Mouse (Mus musculus): ENCODE results near the gene Gm49396. TPM values are rescaled to one million over a fixed set of nuclear protein-coding genes. Genes with fewer than 3 reads are reported as not detected.

Gene Gm49396
- total RNA-seq, 2 experiments from 2014 or later, result 2.6 to 2.9 TPM

DNA sequence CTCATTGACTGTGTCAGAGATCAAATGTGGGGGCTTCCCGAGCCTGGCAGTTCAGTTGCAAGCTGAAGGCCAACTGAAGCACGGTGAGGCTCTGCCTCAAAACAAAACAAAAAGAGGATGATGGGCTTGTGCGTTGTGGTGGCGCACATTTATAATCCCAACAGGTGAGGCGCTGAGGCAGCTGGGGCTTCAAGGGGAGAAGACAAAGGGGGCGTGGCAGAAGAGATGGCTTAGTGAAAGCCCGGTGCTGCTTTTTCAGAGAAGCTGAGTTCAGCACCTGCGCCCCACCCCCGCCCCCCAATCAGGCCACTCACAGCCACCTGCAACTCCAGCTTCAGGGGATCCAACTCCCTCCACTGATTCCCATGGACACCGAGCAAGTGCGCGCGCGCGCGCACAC, 45.3 kb downstream of the Gm49396 start:
- DNase-seq (ENCODE audit: low spot score in 2 of 2), result no peak

DNA sequence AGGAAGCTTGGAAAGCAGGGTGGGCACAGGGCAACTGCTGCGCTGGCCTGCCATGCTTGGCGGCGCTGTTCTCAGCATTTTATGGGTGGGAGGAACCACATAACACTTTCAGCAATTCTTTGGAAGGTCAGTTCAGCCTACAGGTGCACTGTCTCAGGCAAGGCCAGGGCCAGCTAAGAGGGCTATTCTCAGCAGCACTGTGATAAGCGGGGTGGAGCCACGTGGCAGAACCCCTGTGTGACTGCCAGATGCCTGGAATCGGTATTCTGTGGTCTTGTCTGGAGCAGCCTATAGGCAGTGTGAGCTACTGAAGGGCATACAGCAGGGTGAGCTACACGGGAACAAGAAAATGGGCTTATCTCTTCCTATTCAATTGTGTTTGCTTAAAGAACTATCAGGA, 46.9 kb downstream of the Gm49396 start:
- DNase-seq (ENCODE audit: low spot score in 2 of 2), result no peak

DNA sequence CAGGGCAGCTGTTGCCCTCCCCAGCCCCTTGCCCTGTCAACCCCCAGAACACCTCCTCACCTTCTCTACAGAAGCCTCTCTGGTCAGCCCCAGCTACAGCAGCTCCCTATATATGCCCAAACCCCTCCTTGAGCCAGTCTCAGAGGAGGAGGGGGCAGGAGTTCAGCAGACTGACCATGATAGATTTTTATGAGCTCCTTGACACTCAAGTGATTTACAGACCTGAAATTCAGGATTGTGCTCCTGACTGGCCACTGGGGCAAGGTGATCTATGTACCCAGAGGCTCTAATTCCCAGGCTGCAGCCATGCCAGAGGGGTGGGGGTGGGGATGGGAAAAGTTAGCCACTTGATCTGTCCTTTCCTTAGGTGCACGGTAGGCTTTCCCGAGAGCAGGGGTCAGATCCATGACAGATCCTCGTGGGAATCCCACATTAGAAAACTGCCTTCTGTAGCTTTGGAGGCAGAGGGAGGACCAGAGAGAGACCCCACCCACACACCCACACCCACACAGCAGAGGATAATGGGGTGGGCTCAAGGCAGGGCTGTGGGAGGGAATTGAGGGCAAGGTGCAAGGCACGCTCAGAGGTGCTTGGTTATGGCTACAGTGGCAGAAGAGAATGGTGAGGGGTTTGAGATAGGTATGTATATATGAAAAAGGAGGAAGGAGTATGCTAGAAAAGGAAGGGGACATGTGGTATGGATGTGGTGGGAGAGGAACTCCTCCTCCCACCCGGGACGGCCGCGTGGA, 49.7 kb downstream of the Gm49396 start, which contains the start of gene Upk1a:
Upk1a (minus strand) TSS at position 194 of the 749 bp plus-strand sequence.
- DNase-seq (ENCODE audit: low spot score in 2 of 2), result no peak

DNA sequence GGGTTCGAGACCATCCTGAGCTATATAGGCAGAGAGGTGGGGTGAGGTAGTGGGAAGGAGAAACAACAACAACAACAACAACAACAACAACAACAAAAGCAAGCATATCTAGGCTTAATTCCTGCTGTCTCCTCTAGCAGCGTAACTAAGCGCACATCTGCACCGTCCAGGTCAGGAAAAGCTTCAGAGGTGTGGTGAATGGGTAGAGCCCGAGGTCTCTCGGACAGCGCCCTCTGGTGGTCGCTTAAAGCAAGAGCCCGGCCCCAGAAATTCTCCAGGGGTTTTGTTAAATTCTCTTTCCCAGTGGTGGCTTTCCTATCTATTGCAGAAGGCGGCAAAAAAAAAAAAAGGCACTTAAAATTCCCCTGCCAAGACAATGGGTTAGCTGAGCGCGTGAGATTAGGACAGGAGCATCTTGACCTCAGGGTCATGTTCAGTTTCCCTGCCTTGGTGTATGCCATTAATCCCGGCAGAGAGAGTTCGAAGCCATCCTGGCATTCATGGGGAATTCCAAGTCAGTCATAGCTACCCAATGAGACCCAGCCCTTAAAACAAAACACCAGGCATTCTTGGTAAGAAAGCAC, 50.5 kb downstream of the Gm49396 start:
- DNase-seq (ENCODE audit: low spot score in 2 of 2), result peak in 1 of 2 experiments; percentile 52

DNA sequence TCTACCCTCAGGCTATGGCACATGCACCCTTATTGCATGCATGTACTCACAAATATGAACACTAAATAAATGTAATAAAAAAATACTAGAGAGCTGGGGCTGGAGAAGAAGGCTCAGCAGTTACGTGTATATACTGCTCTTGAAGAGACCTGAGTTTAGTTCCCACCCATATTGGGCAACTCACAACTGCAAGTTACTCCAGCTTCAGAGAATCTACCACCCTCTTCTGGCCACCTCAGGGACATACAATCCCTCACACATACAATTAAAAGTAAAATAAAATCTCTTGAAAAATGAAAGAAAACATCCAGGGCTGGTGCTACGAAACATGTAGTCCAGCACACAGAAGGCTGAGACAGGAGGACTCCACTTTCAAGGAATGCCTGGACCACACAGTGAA, 51.3 kb downstream of the Gm49396 start:
- no peak for DNase-seq (ENCODE audit: low spot score in 2 of 2)

DNA sequence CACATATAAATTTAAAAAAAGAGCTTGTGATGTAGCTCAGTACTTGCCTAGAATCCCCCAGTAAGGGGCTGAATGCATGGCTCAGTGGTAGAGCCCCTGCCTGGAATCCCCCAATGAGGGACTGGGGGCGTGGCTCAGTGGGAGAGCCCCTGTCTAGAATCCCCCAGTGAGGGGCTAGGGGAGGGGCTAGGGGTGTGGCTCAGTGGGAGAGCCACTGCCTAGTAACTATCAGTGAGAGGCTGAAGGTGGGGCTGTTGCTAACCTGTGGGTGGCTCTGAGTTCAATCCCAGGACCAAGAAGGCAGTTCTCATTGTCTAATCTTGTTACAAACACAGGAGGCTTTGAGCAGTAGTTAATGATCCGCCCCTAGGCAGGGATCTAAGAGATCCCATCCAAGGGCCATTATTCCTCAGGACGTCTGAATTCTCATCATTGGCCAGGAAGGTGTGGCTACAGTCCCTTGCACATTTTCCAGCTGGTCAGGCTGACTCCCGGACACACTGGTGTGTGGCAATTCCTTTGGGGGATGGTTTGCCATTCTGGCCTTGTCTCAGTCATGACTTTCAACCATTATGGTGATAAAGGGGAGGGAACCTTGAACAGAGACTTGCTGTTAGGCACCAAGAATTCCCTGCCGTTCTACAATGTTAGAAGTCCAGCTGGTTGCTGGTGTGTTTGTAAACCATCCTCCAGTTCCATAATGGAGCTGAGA, 52.1 kb downstream of the Gm49396 start:
- no peak for DNase-seq (ENCODE audit: low spot score in 2 of 2)

Small RNA genes within 50 kb of the gene (microRNA-seq; reads per million reads assigned to microRNA genes)
- gene Gm38670 (not detected), gene Mir3569 (not detected)

Other genes starting within 250 kb of the Gm49396 start
- 1 to 10 TPM; 2.5 to 3.8 TPM for gene Syne4, start 248.5 kb upstream of the Gm49396 start, total RNA-seq (2021)
- 1 to 10 TPM; 1.2 to 1.4 TPM for gene E130208F15Rik, start 241.6 kb upstream of the Gm49396 start, total RNA-seq (2021)
- 10 to 100 TPM; 12.0 to 13.2 TPM for gene Sdhaf1, start 239.4 kb upstream of the Gm49396 start, total RNA-seq (2021)
- 1 to 10 TPM; 3.3 to 3.8 TPM for gene Lrfn3, start 200.6 kb upstream of the Gm49396 start, total RNA-seq (2021)
- 10 to 100 TPM; 24.9 to 33.3 TPM for gene Tyrobp, start 149.6 kb upstream of the Gm49396 start, total RNA-seq (2021)
- under 1 TPM in 1 of 2 experiments, not detected in 1; 0.74 TPM for gene Hcst, start 143.5 kb upstream of the Gm49396 start, total RNA-seq (2021)
- under 1 TPM; 0.56 to 0.67 TPM for gene Nfkbid, start 141.6 kb upstream of the Gm49396 start, total RNA-seq (2021)
- 1 to 10 TPM; 3.5 to 4.2 TPM for gene Aplp1, start 117.8 kb upstream of the Gm49396 start, total RNA-seq (2021)
- under 1 TPM; 0.39 to 0.93 TPM for gene Kirrel2, start 105.7 kb upstream of the Gm49396 start, total RNA-seq (2021)
- not detected for gene Nphs1, start 105.0 kb upstream of the Gm49396 start, total RNA-seq (2021)
- gene Prodh2, start 69.7 kb upstream of the Gm49396 start, total RNA-seq (2021), result under 1 TPM in 1 of 2 experiments, not detected in 1; 0.44 TPM
- gene Arhgap33, start 28.3 kb upstream of the Gm49396 start, total RNA-seq (2021), result 1 to 10 TPM; 9.6 to 9.8 TPM
- gene Hspb6, start 11.2 kb upstream of the Gm49396 start, total RNA-seq (2021), result 100 to 1,000 TPM; 182 to 186 TPM
- 10 to 100 TPM; 10.1 to 10.4 TPM for gene Proser3, start 11.0 kb upstream of the Gm49396 start, total RNA-seq (2021)
- gene Lin37, start 3.5 kb upstream of the Gm49396 start, total RNA-seq (2021), result 10 to 100 TPM; 17.3 to 18.6 TPM
- 10 to 100 TPM; 55.6 to 62.4 TPM for gene U2af1l4, start within 50 bp of the Gm49396 start, total RNA-seq (2021)
- 100 to 1,000 TPM in 1 of 2 experiments, 10 to 100 TPM in 1; 87.0 to 103 TPM for gene Psenen, start 283 bp downstream of the Gm49396 start, total RNA-seq (2021)
- gene Igflr1, start 2.1 kb downstream of the Gm49396 start, total RNA-seq (2021), result 1 to 10 TPM; 1.5 to 1.7 TPM
- gene Kmt2b, start 25.4 kb downstream of the Gm49396 start, total RNA-seq (2021), result 10 to 100 TPM; 34.0 to 34.2 TPM
- gene Zbtb32, start 35.6 kb downstream of the Gm49396 start, total RNA-seq (2021), result not detected
- under 1 TPM; 0.32 to 0.67 TPM for gene Upk1a, start 49.5 kb downstream of the Gm49396 start, total RNA-seq (2021)
- 1,000 to 10,000 TPM; 1,025 to 1,032 TPM for gene Cox6b1, start 62.8 kb downstream of the Gm49396 start, total RNA-seq (2021)
- not detected for gene Etv2, start 72.5 kb downstream of the Gm49396 start, total RNA-seq (2021)
- 10 to 100 TPM; 54.6 to 56.2 TPM for gene Rbm42, start 87.0 kb downstream of the Gm49396 start, total RNA-seq (2021)
- gene Haus5, start 101.7 kb downstream of the Gm49396 start, total RNA-seq (2021), result 10 to 100 TPM in 1 of 2 experiments, 1 to 10 TPM in 1; 7.1 to 10.4 TPM
- not detected for gene Pmis2, start 108.3 kb downstream of the Gm49396 start, total RNA-seq (2021)
- gene 2200002J24Rik, start 135.6 kb downstream of the Gm49396 start, total RNA-seq (2021), result not detected
- not detected for gene Atp4a, start 148.9 kb downstream of the Gm49396 start, total RNA-seq (2021)
- 100 to 1,000 TPM; 144 to 145 TPM for gene Tmem147, start 166.2 kb downstream of the Gm49396 start, total RNA-seq (2021)
- gene Gapdhs, start 180.3 kb downstream of the Gm49396 start, total RNA-seq (2021), result not detected
- 1 to 10 TPM; 4.1 to 4.6 TPM for gene Sbsn, start 188.1 kb downstream of the Gm49396 start, total RNA-seq (2021)
- 1 to 10 TPM in 1 of 2 experiments, under 1 TPM in 1; 0.86 to 1.2 TPM for gene Dmkn, start 200.4 kb downstream of the Gm49396 start, total RNA-seq (2021)
- 10 to 100 TPM; 13.2 to 13.9 TPM for gene Krtdap, start 224.6 kb downstream of the Gm49396 start, total RNA-seq (2021)

Measured in gastrocnemius, postnatal 4 days (tissue).